Mouse (Mus musculus): ENCODE results near the gene Dlec1.

Gene Dlec1

GRCm38 (mm10) chr9:119101992-119102782, at the start of gene Dlec1:
Dlec1 (plus strand) TSS chr9:119102478.
- DNase-seq, result peak; percentile 64

DNA sequence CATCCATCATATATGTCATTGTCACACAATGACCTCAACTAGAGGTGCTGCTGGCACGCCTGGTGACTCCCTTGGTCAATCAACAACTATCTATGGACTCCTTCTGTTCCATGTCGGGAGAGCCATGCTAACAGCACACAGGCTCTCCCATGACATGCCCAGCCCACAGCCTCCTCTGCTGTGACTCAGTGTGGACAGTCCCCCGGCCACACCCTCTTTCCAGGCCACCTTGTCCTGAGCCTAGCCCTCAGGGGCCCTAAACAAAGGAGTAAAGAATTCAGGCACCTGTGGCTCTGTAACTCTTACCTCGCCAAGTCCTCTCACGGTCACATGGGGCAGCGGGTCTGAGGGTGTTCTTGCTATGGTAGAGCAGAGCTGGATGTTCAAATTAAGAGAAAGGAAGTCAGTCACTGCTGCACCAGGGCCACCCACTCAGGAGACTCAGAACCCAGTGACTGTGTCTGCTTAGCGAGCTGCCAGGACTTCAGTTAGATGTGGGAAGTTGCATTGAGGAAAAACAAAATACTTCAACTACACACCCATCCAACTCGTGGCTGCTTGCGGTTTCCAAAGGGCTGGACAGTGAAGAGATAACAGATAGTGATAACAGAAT, 48.2 kb upstream of the Dlec1 start:
- no peak for DNase-seq

- DNase-seq, result no peak
Measured at GRCm38 (mm10) chr9:119055336-119055735, 46.9 kb upstream of the Dlec1 start.

- DNase-seq, result no peak
Measured at GRCm38 (mm10) chr9:119058245-119058644, 44.0 kb upstream of the Dlec1 start.

- no peak for DNase-seq
Measured at GRCm38 (mm10) chr9:119060701-119061100, 41.6 kb upstream of the Dlec1 start.

- DNase-seq, result no peak
Measured at GRCm38 (mm10) chr9:119063036-119063644, 39.1 kb upstream of the Dlec1 start.

- no peak for DNase-seq
Measured at GRCm38 (mm10) chr9:119064296-119064695, 38.0 kb upstream of the Dlec1 start.

- peak; percentile 86 for DNase-seq
Measured at GRCm38 (mm10) chr9:119067601-119068000, 34.7 kb upstream of the Dlec1 start.

DNA sequence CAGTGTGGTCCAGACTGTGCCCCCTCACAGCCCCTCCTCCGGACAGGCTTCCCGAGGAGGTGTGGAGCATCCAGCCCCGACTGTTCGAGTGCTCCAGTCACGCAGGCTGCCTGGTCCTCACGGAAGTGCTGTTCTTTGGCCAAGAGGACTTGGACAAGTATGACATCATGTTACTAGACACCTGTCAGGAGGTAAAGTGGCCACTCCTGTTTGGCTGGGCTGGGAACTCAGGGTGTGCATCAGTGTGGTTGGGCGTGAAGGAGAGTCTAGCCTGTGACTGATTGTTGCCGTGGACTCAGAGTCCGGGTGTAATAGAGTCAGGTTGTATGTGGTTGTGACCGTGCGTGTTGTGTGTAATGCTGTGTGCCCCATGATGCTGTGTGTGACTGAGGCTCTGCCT, 34.0 kb upstream of the Dlec1 start:
- no peak for DNase-seq

DNA sequence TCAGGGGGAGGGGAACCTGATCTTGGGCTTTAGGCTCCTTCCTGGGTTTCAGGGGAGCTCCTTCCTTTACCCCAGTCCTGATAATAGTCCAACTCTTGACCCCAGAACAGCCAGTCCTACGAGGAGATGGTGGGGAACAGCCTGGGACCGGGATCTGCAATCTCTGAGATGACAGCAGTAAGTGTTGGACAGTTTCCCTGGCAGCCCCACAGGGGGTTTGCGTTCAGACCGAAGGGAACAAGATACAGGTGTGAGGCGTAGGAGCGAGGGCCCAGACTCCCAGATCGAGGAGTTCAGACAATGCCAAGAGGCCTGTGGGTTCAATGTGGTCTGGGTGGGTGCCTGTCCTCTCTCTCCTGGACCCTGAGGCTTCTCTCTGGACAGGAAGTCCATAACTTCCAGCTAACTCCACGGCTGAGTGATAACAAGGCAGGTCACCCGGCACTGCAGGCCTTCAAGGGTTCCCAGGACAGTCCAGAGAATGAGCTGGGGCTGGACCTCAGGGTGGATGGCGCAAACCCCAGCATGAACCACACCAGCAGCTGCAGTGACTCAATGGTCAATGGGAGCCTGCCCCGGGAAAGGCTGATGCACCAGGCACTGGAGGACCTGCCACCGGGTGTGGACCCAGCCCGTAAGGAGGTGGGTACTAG, 32.0 kb upstream of the Dlec1 start:
- no peak for DNase-seq

DNA sequence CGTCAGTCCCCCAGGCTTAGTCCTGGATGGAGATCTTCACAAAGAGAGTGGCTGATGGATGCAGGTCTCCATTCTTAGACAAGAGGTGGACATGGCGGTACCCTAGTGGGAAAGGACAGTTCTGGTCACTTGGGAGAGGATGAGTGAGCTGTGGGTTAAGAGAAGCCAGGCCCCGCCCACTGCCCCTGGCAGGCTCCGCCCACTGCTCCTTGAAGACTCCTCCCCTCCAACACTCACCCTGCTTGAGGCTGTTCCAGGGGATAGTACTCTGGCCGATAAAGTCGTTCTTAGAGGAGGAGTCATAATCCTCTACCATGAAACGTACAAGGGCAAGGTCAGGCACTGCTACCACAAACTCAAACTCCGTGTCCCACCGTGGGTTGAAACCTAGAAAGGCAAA, 30.5 kb upstream of the Dlec1 start:
- no peak for DNase-seq

DNA sequence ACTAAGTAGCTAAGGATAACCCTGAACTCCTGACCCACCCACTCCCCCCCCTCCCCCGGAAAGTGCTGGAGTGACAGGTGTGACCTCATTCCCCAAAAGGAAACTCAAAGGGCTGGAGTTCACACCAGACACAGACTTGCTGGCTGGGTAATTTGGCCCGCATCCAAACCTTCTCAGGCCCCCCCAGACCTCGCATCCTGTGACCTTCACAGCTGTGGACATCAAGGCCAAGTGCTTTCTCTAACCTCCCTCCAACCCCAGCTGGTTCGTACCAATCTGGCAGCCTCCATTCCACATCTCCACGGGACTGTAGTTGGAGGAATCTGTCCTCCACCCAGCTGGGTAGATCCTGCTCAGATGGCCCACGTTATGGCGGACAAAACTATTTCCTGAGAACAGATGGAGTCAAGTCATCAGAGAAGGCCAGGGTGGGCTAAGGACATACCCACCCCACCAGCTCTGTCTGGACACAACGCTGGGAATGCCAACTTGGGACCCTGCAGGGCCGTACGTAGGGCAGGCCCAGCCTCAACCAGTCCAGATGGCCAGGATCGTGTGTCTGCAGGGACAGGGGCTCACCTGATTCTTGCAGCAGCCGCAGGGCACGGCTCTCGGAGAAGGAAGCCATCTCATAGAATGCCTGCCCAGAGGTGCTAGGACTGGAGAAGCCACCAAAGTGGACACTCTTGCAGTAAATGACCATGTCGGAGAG, 28.9 kb upstream of the Dlec1 start:
- no peak for DNase-seq

GRCm38 (mm10) chr9:119075685-119076084, 26.6 kb upstream of the Dlec1 start:
- DNase-seq, result no peak

GRCm38 (mm10) chr9:119080040-119080675, 22.1 kb upstream of the Dlec1 start:
- DNase-seq, result no peak

DNA sequence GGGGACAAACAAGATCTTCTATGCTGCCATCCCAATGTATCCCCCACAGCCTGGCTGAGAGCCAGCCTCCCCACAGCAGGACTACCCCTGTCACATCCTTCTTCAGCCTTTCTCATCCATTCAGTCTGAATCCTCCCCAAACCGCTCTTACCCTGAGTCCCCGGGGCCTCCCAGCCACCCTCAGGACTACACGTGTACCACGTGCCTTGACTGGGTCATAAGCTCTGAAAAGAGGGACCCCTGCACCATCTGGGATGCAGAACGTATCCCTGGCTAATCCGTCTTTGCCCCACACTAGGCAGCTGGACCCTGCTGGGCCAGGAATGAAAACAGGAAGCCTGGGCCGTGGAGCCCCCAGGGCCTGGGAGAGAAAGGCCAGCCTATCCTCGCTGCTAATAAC, 20.2 kb upstream of the Dlec1 start:
- no peak for DNase-seq

DNA sequence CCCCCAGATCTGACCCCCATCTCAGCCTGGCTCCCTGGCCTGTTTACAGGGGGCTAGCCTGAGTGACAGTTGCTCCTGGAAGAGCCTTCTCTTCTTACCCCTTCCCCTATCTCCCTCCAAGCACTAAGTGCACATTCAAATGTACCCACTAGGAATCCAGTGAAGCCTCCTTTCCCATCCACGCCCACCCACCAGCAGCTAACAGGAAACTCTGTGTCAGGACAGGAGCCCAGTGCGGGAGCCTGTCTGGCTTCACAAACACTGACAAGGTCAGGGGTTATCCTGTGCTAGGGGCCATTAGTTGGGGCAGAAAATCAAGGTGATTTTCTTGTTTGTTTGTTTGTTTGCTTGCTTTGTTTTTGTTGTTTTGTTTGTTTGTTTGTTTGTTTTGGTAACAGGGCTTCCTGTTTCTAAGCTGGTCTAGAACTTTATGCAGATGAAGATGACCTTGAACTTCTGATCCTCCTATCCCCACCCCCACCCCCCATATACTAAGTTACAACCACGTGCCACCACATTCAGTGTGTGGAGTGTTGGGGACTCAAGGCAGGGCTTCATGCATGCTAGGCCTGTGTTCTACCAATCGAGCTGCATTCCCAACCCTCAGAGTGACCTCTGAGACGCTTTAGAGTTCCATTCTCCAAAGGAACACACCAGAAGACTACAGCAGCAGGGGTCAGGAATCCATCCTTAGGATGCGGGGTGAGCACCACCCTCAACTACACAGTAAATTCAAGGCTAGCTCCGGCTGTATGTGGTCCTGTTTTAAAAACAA, 19.4 kb upstream of the Dlec1 start:
- DNase-seq, result no peak

DNA sequence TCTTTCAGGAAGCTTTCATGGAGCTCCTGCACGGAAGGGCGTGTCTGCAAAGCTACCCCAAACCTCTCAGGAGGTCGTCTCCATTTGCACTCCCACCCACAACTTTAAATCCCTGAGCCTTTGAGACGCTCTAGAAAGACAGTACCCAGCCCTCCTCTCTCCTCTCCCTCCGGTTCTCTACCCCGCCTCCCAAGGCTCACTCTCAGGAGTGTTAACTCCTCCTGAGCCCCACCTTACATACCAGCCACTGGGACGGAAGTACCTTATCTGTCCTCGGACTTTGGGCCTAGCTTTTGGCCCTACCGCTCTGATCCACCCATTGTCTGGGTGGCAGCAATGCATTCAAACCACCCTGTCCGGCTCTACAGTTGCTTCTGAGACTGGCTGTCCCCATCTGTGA, 18.3 kb upstream of the Dlec1 start:
- DNase-seq, result no peak

GRCm38 (mm10) chr9:119086451-119086850, 15.8 kb upstream of the Dlec1 start:
- no peak for DNase-seq

DNA sequence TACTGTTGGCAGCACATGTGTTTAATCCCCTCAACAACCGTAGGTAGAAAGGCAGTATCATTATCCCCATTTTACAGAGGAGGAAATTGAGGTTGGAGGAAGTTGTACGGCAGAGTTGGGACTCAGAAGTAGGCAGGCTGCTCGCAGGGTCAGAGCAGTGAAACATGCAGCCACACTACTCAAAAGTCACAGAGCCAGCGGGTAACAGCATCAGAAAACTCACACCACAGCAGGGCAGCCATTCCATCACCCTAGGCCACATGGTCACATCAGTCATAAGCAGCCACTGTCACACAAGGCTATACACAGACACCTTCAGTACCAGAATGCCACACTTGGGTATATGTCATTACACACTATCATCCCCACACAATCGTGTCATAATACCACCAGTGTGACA, 15.0 kb upstream of the Dlec1 start:
- DNase-seq, result no peak

- DNase-seq, result peak; percentile 74
Measured at GRCm38 (mm10) chr9:119088148-119088801, 14.0 kb upstream of the Dlec1 start.

- no peak for DNase-seq
Measured at GRCm38 (mm10) chr9:119089437-119089836, 12.8 kb upstream of the Dlec1 start.

All from right cerebral cortex, postnatal 14 days (tissue).